In genomic region chr12:41330988-41331671, GRCm38 (mm10) we compare ENCODE assay signal across 11 mouse cellular contexts.
"Had no signal": no experiment of that assay in that cellular context is flagged by ENCODE, and none has a peak within 500 bp of the region (broad histone marks: within the 10 kb centered on the region; RNA-seq: fewer than 3 reads in every experiment).

No protein-coding gene starts in this region.

- H3K4me3 ChIP-seq: kidney, embryonic 15.5 days; limb, embryonic 13.5 days; myocyte; stomach, embryonic 15.5 days had no signal

- H3K9me3 ChIP-seq: kidney, embryonic 15.5 days; limb, embryonic 13.5 days; stomach, embryonic 15.5 days had no signal

- H3K36me3 ChIP-seq: kidney, embryonic 15.5 days; limb, embryonic 13.5 days; stomach, embryonic 15.5 days had no signal

- H3K27ac ChIP-seq: kidney, embryonic 15.5 days; limb, embryonic 13.5 days; liver, embryonic 14.5 days; stomach, embryonic 15.5 days had no signal

- H3K4me1 ChIP-seq: kidney, embryonic 15.5 days; limb, embryonic 13.5 days; stomach, embryonic 15.5 days had no signal

- DNase-seq: kidney, postnatal 14 days; left cerebral cortex, postnatal 4 days; lung, adult 18-20 months; midbrain, embryonic 14.5 days; thymus, adult 2 months; thymus, postnatal 36 days had no signal

- H3K4me2 ChIP-seq: kidney, embryonic 15.5 days; limb, embryonic 13.5 days; stomach, embryonic 15.5 days had no signal

- H3K9ac ChIP-seq: kidney, embryonic 15.5 days; limb, embryonic 13.5 days; liver, embryonic 14.5 days; stomach, embryonic 15.5 days had no signal

- H3K27me3 ChIP-seq: kidney, embryonic 15.5 days; limb, embryonic 13.5 days; stomach, embryonic 15.5 days had no signal
